Mouse (Mus musculus): ENCODE data around the gene Sez6l2.

DNA sequence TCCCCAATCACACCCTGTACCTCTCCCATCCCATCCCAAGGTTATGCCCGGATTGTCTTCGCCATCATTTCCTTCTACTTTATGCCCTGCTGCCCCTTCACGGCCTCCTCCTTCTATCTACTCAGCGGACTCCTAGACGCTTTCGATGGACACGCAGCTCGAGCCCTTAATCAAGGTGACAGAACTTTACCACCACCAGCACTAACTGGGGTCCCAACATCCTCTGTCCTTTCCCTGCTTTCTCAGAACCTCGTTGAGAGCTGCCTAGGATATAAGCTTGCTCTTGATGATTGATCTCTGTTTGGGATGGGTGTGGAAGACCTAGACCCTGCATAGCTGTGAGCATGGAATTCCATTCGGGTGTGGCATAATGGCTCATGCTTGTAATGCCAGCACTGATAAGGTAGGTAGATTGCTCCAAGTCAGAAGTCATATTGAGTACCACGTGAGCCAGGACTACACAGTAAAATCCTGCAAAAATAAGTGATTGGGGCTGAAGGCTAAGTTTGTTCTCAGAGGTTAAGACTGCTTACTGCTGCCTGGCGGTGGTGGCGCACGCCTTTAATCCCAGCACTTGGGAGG is 26.6 kb downstream of the Sez6l2 start:
- TF ChIP-seq GATA1 (IDR thresholded peaks at IDR 0.05; ENCODE audit: low read length), result peak; percentile 70
- no peak for TF ChIP-seq TAL1 (IDR thresholded peaks at IDR 0.05; ENCODE audit: low read length)

Measured in erythroblast, embryonic 14.5 days (primary cell).